Mouse (Mus musculus): ENCODE data around the gene Dynll2.
"Not testable (repeated sequence)": the region's sequence is repeated elsewhere in the genome, so short reads cannot be mapped to it uniquely, and the experiment has no call there.

DNA sequence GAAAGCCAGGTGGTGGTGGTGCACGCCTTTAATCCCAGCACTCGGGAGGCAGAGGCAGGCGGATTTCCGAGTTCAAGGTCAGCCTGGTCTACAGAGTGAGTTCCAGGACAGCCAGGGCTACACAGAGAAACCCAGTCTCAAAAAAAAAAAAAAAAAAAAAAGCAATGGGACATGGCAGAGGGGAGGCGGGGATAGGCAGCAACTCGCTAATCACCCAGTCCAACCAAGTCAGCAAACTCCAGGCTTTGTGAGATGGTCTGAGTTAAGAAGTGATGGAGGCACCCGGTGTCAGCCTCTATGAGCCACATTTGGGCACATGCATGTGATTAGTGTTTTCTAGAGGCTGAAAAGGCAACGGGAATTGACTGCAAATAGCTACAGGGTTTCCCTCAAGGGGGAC, 10.3 kb downstream of the Dynll2 start:
- TF ChIP-seq CTCF, EP300 (IDR thresholded peaks at IDR 0.05): not testable (repeated sequence)

Data from lung, postnatal 0 days (tissue).